In the genomic region with DNA sequence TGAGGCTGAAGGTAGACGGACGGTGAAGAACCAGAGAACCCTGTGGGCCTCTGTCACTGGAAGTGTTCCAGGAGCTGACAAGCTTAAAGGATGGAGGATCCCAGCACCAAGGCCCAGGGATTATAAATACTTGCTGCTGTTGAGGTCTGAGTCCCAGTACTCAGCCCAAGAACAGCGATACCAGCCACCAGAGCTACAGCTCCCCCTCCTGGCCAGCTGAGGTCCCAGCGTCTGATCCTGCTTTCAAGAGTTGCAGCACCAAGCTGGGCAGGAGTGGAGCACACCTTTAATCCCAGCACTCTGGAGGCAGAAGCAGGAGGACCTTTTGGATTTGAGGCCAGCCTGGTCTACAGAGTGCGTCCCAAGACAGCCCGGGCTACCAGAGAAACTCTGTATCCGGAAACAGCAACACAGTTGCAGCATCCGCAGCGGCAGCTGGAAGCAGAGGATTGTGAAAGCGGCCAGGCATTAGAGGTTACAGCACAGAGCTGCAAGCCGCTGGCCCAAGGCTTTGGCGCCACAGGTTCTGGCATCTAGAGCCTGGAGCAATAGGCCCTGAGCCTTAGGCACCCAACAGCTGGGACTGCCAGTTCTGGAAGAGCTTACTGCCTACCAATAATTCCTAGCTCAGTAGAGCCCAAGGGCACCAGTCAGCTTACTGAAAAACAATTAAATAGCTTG, we compare ENCODE assay signal across 8 mouse cellular contexts. TPM values are rescaled to one million over a fixed set of nuclear protein-coding genes. Genes with fewer than 3 reads are reported as not detected.
DNase-seq lines count a peak whose midpoint lies in the region; ATAC-seq and TF ChIP-seq lines count a peak whose summit lies in the region.

No protein-coding gene starts in this region.

- no peak for ATAC-seq in kidney, embryonic 14.5 days (ENCODE audit: low FRiP score, low TSS enrichment)
- ATAC-seq in limb, embryonic 11.5 days (ENCODE audit: insufficient number of reproducible peaks, low FRiP score, low TSS enrichment, low read depth): no peak
- ATAC-seq in midbrain, postnatal 0 days (ENCODE audit: low FRiP score): 0 out of 2 replicates have a peak, but pooled peaks have one; percentile 3

- no peak for TF ChIP-seq POLR2A in kidney, adult 2 months (IDR thresholded peaks at IDR 0.05; ENCODE audit: low read depth, low read length)

- no peaks in the 10 kb centered on the region for H3K9me3 ChIP-seq in kidney, embryonic 14.5 days (ENCODE audit: control insufficient read depth, low read length)
- no peaks in the 10 kb centered on the region; the same call in 1 of the 2 replicates for H3K9me3 ChIP-seq in limb, embryonic 11.5 days (ENCODE audit: control insufficient read depth, low read length)
- no peaks in the 10 kb centered on the region for H3K9me3 ChIP-seq in midbrain, postnatal 0 days (ENCODE audit: low read length)

- TF ChIP-seq CTCF in kidney, adult 2 months (conservative IDR thresholded peaks at IDR 0.05; ENCODE audit: insufficient read depth, insufficient read length, low read depth, low read length): peak; percentile 85
- peak; percentile 76 for TF ChIP-seq CTCF in midbrain, postnatal 0 days (IDR thresholded peaks at IDR 0.05)

- no peaks in the 10 kb centered on the region for H3K36me3 ChIP-seq in kidney, embryonic 14.5 days (ENCODE audit: control insufficient read depth, insufficient read depth, low read length)
- no peaks in the 10 kb centered on the region for H3K36me3 ChIP-seq in kidney, adult 2 months (ENCODE audit: control insufficient read depth, insufficient read depth, low read length)
- no peaks in the 10 kb centered on the region for H3K36me3 ChIP-seq in limb, embryonic 11.5 days (ENCODE audit: control insufficient read depth, insufficient read depth, low read length)
- no peaks in the 10 kb centered on the region for H3K36me3 ChIP-seq in midbrain, postnatal 0 days (ENCODE audit: insufficient read depth, low read length)

- WGBS in kidney, embryonic 14.5 days: 37% methylated on average over 12 of the region's 12 CpGs
- WGBS in kidney, adult 2 months: 42% methylated on average over 12 of the region's 12 CpGs
- 37% methylated on average over 12 of the region's 12 CpGs for WGBS in limb, embryonic 11.5 days
- WGBS in midbrain, postnatal 0 days: 38% methylated on average over 12 of the region's 12 CpGs

- H3K4me2 ChIP-seq in kidney, embryonic 14.5 days (replicated peaks; ENCODE audit: low read depth, low read length): no peak overlapping the region
- H3K4me2 ChIP-seq in limb, embryonic 11.5 days (ENCODE audit: low read depth, severe bottlenecking): no peak overlapping the region
- no peak overlapping the region for H3K4me2 ChIP-seq in midbrain, postnatal 0 days (ENCODE audit: low read depth, low read length, poor library complexity, severe bottlenecking)

- no peaks in the 10 kb centered on the region for H3K4me1 ChIP-seq in kidney, embryonic 14.5 days (ENCODE audit: control insufficient read depth, insufficient read depth, low read length)
- no peaks in the 10 kb centered on the region for H3K4me1 ChIP-seq in kidney, adult 2 months (ENCODE audit: control insufficient read depth, insufficient read depth, low read length)
- no peaks in the 10 kb centered on the region for H3K4me1 ChIP-seq in limb, embryonic 11.5 days (ENCODE audit: control insufficient read depth, insufficient read depth, low read length)
- no peaks in the 10 kb centered on the region for H3K4me1 ChIP-seq in midbrain, postnatal 0 days (ENCODE audit: insufficient read depth, low read length)

- H3K4me3 ChIP-seq in kidney, embryonic 14.5 days (ENCODE audit: low read length): no peak overlapping the region
- no peak overlapping the region for H3K4me3 ChIP-seq in kidney, adult 2 months (ENCODE audit: insufficient read depth, low read depth, low read length)
- no peak overlapping the region for H3K4me3 ChIP-seq in limb, embryonic 11.5 days (ENCODE audit: low read depth, low read length)
- no peak overlapping the region for H3K4me3 ChIP-seq in midbrain, postnatal 0 days (ENCODE audit: low read depth, low read length)

- DNase-seq in kidney, adult 11 months: peak; percentile 73
- peak; percentile 79 for DNase-seq in embryo, embryonic 11 days
- DNase-seq in heart, adult 11 months: peak; percentile 94
- DNase-seq in kidney, adult 2 months: peak; percentile 84
- peak; percentile 78 for DNase-seq in limb, embryonic 11.5 days (ENCODE audit: low spot score)
- peak; percentile 66 for DNase-seq in midbrain, postnatal 0 days (ENCODE audit: low spot score)
- peak; percentile 42 to 44 for DNase-seq in spleen, postnatal 36 days (ENCODE audit: low spot score in 2 of 2)

- no peaks in the 10 kb centered on the region for H3K27me3 ChIP-seq in kidney, embryonic 14.5 days (ENCODE audit: control insufficient read depth, insufficient read depth, low read length)
- no peaks in the 10 kb centered on the region for H3K27me3 ChIP-seq in kidney, adult 2 months (replicated peaks; ENCODE audit: control insufficient read depth, insufficient read depth, low read length)
- H3K27me3 ChIP-seq in limb, embryonic 11.5 days (ENCODE audit: control insufficient read depth, insufficient read depth, low read length): no peaks in the 10 kb centered on the region
- H3K27me3 ChIP-seq in midbrain, postnatal 0 days (ENCODE audit: insufficient read depth, low read length): peaks cover 4% of the 10 kb centered on the region; the same call in 1 of the 2 replicates

- no peak overlapping the region for H3K27ac ChIP-seq in kidney, embryonic 14.5 days (ENCODE audit: low read depth, low read length)
- H3K27ac ChIP-seq in kidney, adult 2 months (ENCODE audit: insufficient read depth, low read depth, low read length): no peak overlapping the region
- no peak overlapping the region for H3K27ac ChIP-seq in limb, embryonic 11.5 days (replicated peaks; ENCODE audit: low read depth, low read length)
- H3K27ac ChIP-seq in midbrain, postnatal 0 days (ENCODE audit: low read depth, low read length): no peak overlapping the region

- no peak overlapping the region for H3K9ac ChIP-seq in kidney, embryonic 14.5 days (ENCODE audit: low read depth, low read length)
- H3K9ac ChIP-seq in limb, embryonic 11.5 days (ENCODE audit: low read length): no peak overlapping the region; the same call in 1 of the 2 replicates
- no peak overlapping the region for H3K9ac ChIP-seq in midbrain, postnatal 0 days (replicated peaks; ENCODE audit: low read length, poor library complexity, severe bottlenecking)

RNA-seq across cellular contexts. Expression of gene Ddr1, which starts 32.0 kb away (rescaled TPM):
- 34.6 and 52.0 TPM in 2 replicates for polyA plus RNA-seq in kidney, embryonic 14.5 days (2014; fragmentation: Nextera tagmentation; extraction: Ambion mirVana)
- 91.2 and 109 TPM in 2 replicates for polyA plus RNA-seq in kidney, adult 2 months (2012; rRNA removed)
- polyA plus RNA-seq in limb, embryonic 11.5 days (2014; fragmentation: Nextera tagmentation; extraction: Ambion mirVana): 14.7 and 17.6 TPM in 2 replicates
- total RNA-seq in midbrain, postnatal 0 days (2014; rRNA removed): 82.8 and 100 TPM in 2 replicates
- polyA plus RNA-seq in midbrain, postnatal 0 days (2015; fragmentation: Nextera tagmentation; extraction: Ambion mirVana): 48.5 and 49.3 TPM in 2 replicates

Comparison
In these comparisons a context has a peak if more than half of its experiments do, and no peak if none do; other contexts are left out.
1. DNase-seq: peak in every context shown above with its lines; median percentile 94 in heart, adult 11 months; 84 in kidney, adult 2 months; 79 in embryo, embryonic 11 days; 78 in limb, embryonic 11.5 days; 73 in kidney, adult 11 months; 66 in midbrain, postnatal 0 days; 43 in spleen, postnatal 36 days.